Comparison of ENCODE assay signal across 25 mouse cellular contexts in genomic region chr6:62105464-62105863, GRCm38 (mm10).
DNase-seq lines count a peak whose midpoint lies in the region; ATAC-seq and TF ChIP-seq lines count a peak whose summit lies in the region.
"Had no signal": no experiment of that assay in that cellular context is flagged by ENCODE, and none has a peak within 500 bp of the region (broad histone marks: within the 10 kb centered on the region; RNA-seq: fewer than 3 reads in every experiment).

No protein-coding gene starts in this region.

- H3K36me3 ChIP-seq in forebrain, embryonic 14.5 days (ENCODE audit: control insufficient read depth, insufficient read depth, low read length), result no peaks in the 10 kb centered on the region
- no peaks in the 10 kb centered on the region for H3K36me3 ChIP-seq in forebrain, embryonic 11.5 days (ENCODE audit: control insufficient read depth, insufficient read depth, low read length)
- H3K36me3 ChIP-seq in forebrain, embryonic 16.5 days (ENCODE audit: control insufficient read depth, insufficient read depth), result no peaks in the 10 kb centered on the region
- no peaks in the 10 kb centered on the region for H3K36me3 ChIP-seq in forebrain, embryonic 13.5 days (ENCODE audit: poor library complexity, severe bottlenecking)
- H3K36me3 ChIP-seq: G1E had no signal

- H3K27me3 ChIP-seq in forebrain, embryonic 14.5 days (replicated peaks; ENCODE audit: control insufficient read depth, insufficient read depth, low read length), result no peaks in the 10 kb centered on the region
- H3K27me3 ChIP-seq in forebrain, embryonic 11.5 days (ENCODE audit: control insufficient read depth, insufficient read depth, low read length), result no peaks in the 10 kb centered on the region
- no peaks in the 10 kb centered on the region for H3K27me3 ChIP-seq in forebrain, embryonic 16.5 days (replicated peaks; ENCODE audit: control insufficient read depth, insufficient read depth, low read length)
- no peaks in the 10 kb centered on the region for H3K27me3 ChIP-seq in forebrain, embryonic 13.5 days
- H3K27me3 ChIP-seq: CH12.LX, Patski had no signal

- H3K4me2 ChIP-seq in forebrain, embryonic 14.5 days (ENCODE audit: low read length), result no peak overlapping the region
- H3K4me2 ChIP-seq in forebrain, embryonic 11.5 days (ENCODE audit: low read depth, low read length, severe bottlenecking), result no peak overlapping the region
- H3K4me2 ChIP-seq in forebrain, embryonic 16.5 days (ENCODE audit: low read length), result no peak overlapping the region
- H3K4me2 ChIP-seq in forebrain, embryonic 13.5 days, result no peak overlapping the region

- no peak overlapping the region for H3K4me3 ChIP-seq in forebrain, embryonic 14.5 days (ENCODE audit: low read depth, low read length)
- no peak overlapping the region for H3K4me3 ChIP-seq in forebrain, embryonic 11.5 days (ENCODE audit: low read depth, low read length)
- H3K4me3 ChIP-seq in forebrain, embryonic 16.5 days (replicated peaks; ENCODE audit: low read length), result no peak overlapping the region
- H3K4me3 ChIP-seq in forebrain, embryonic 13.5 days, result no peak overlapping the region

- no peak for TF ChIP-seq POLR2A in brain, embryonic 14.5 days (IDR thresholded peaks at IDR 0.05; ENCODE audit: borderline replicate concordance, extremely low read depth, insufficient read depth, insufficient read length, poor library complexity, severe bottlenecking)

- DNase-seq in forebrain, embryonic 14.5 days (ENCODE audit: low spot score), result peak; percentile 47
- no peak for DNase-seq in forebrain, embryonic 11.5 days (ENCODE audit: low spot score)
- DNase-seq in brain, adult 2 months (ENCODE audit: low read depth, low spot score), result peak; percentile 3
- peak; percentile 59 for DNase-seq in brain, embryonic 14.5 days (ENCODE audit: low read depth)
- no peak for DNase-seq in frontal cortex, postnatal 25 days (ENCODE audit: low spot score in 2 of 2)
- no peak for DNase-seq in adipocyte (ENCODE audit: low spot score)
- DNase-seq: adrenal gland, adult 2 months; adrenal gland, adult 8-10 months; adrenal gland, postnatal 10 days; adrenal gland, postnatal 14 days; adrenal gland, postnatal 25 days; adrenal gland, postnatal 36 days; B cell, adult 2 months; cerebellum, adult 11 months; cerebellum, adult 11-12 months; cerebellum, adult 18-20 months; cerebellum, adult 2 months; cerebellum, adult 8-10 months had no signal

- no peaks in the 10 kb centered on the region for H3K4me1 ChIP-seq in forebrain, embryonic 14.5 days (ENCODE audit: control insufficient read depth, insufficient read depth, low read length)
- H3K4me1 ChIP-seq in forebrain, embryonic 11.5 days (replicated peaks; ENCODE audit: control insufficient read depth, insufficient read depth, low read length), result no peaks in the 10 kb centered on the region
- H3K4me1 ChIP-seq in forebrain, embryonic 16.5 days (replicated peaks; ENCODE audit: control insufficient read depth, insufficient read depth, low read length), result no peaks in the 10 kb centered on the region
- H3K4me1 ChIP-seq in forebrain, embryonic 13.5 days, result no peaks in the 10 kb centered on the region

- H3K9ac ChIP-seq in forebrain, embryonic 14.5 days (ENCODE audit: low read length), result no peak overlapping the region
- H3K9ac ChIP-seq in forebrain, embryonic 11.5 days (ENCODE audit: low read length), result no peak overlapping the region
- H3K9ac ChIP-seq in forebrain, embryonic 16.5 days (replicated peaks; ENCODE audit: low read depth, low read length), result no peak overlapping the region
- H3K9ac ChIP-seq in forebrain, embryonic 13.5 days, result no peak overlapping the region

- TF ChIP-seq CTCF in brain, embryonic 14.5 days (IDR thresholded peaks at IDR 0.05; ENCODE audit: borderline replicate concordance, extremely low read depth, insufficient read depth, insufficient read length), result no peak

- no peaks in the 10 kb centered on the region for H3K9me3 ChIP-seq in forebrain, embryonic 14.5 days (replicated peaks; ENCODE audit: control insufficient read depth, low read length)
- no peaks in the 10 kb centered on the region for H3K9me3 ChIP-seq in forebrain, embryonic 11.5 days (ENCODE audit: control insufficient read depth, low read length)
- H3K9me3 ChIP-seq in forebrain, embryonic 16.5 days (ENCODE audit: control insufficient read depth, low read length), result no peaks in the 10 kb centered on the region
- no peaks in the 10 kb centered on the region for H3K9me3 ChIP-seq in forebrain, embryonic 13.5 days (replicated peaks)
- H3K9me3 ChIP-seq: G1E had no signal

- H3K27ac ChIP-seq in forebrain, embryonic 14.5 days (ENCODE audit: low read depth, low read length), result no peak overlapping the region
- H3K27ac ChIP-seq in forebrain, embryonic 11.5 days (ENCODE audit: low read depth, low read length), result no peak overlapping the region
- no peak overlapping the region for H3K27ac ChIP-seq in forebrain, embryonic 16.5 days (ENCODE audit: low read length)
- H3K27ac ChIP-seq in forebrain, embryonic 13.5 days, result no peak overlapping the region

- 50% methylated on average over 2 of the region's 2 CpGs for WGBS in forebrain, embryonic 14.5 days
- 70% methylated on average over 2 of the region's 2 CpGs for WGBS in forebrain, embryonic 11.5 days
- WGBS in forebrain, embryonic 16.5 days, result 40% methylated on average over 2 of the region's 2 CpGs
- WGBS in forebrain, embryonic 13.5 days, result 50% methylated on average over 2 of the region's 2 CpGs

- no peak; the same call in 1 of the 2 replicates for ATAC-seq in forebrain, embryonic 14.5 days
- ATAC-seq in forebrain, embryonic 11.5 days (replicated peaks; ENCODE audit: low FRiP score), result no peak
- ATAC-seq in forebrain, embryonic 16.5 days, result 0 out of 2 replicates have a peak, but pooled peaks have one; percentile 63
- no peak for ATAC-seq in forebrain, embryonic 13.5 days
- ATAC-seq: activated CD4-positive, CD25-positive, alpha-beta regulatory T cell, adult 4 months; CD4-positive, CD25-positive, alpha-beta regulatory T cell, adult 4 months; Patski had no signal

Comparison
In these comparisons a context has a peak if more than half of its experiments do, and no peak if none do; other contexts are left out.
1. DNase-seq: peak in forebrain, embryonic 14.5 days (single experiment), brain, adult 2 months (single experiment) and brain, embryonic 14.5 days (single experiment); none in forebrain, embryonic 11.5 days (single experiment), frontal cortex, postnatal 25 days (0 of 2) and adipocyte (single experiment).